29 mouse cellular contexts compared by ENCODE assay signal in the genomic region with DNA sequence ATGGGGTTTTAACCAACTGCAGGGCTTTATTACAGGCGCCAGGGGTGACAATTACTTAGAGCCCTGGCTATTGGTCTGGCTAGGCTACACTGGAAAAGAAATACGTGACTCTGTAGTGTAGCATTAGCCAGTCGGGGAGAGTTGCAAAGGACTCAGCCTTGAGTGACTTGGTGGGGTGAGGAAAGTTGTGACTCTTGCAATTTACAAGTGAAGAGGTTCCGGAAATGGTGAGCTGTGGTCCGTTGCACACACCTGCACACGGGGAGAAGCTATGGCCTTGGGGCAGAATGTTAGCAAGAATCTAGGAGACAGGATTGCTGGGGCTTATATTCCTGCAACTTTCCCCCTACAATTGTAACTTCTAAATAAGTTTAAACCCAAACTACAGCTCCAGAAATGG. TPM values are rescaled to one million over a fixed set of nuclear protein-coding genes. Genes with fewer than 3 reads are reported as not detected.
DNase-seq lines count a peak whose midpoint lies in the region; ATAC-seq lines count a peak whose summit lies in the region.
"Had no signal": no experiment of that assay in that cellular context is flagged by ENCODE, and none has a peak within 500 bp of the region (broad histone marks: within the 10 kb centered on the region; RNA-seq: fewer than 3 reads in every experiment).

No protein-coding gene starts in this region.

- no peaks in the 10 kb centered on the region for H3K36me3 ChIP-seq in kidney, embryonic 16.5 days (ENCODE audit: insufficient read depth, low read length)
- no peaks in the 10 kb centered on the region for H3K36me3 ChIP-seq in splenic B cell, adult 2 months (ENCODE audit: control insufficient read depth, insufficient read depth, low read length, poor library complexity, severe bottlenecking)
- H3K36me3 ChIP-seq: embryonic facial prominence, embryonic 15.5 days; forebrain, embryonic 10.5 days; G1E; heart, embryonic 10.5 days; hindbrain, embryonic 12.5 days had no signal

- H3K9me3 ChIP-seq in kidney, embryonic 16.5 days (ENCODE audit: low read length) = no peaks in the 10 kb centered on the region
- H3K9me3 ChIP-seq: embryonic facial prominence, embryonic 15.5 days; forebrain, embryonic 10.5 days; G1E; heart, embryonic 10.5 days; hindbrain, embryonic 12.5 days had no signal

- no peak overlapping the region for H3K4me2 ChIP-seq in kidney, embryonic 16.5 days (replicated peaks; ENCODE audit: low read depth, low read length)
- H3K4me2 ChIP-seq: embryonic facial prominence, embryonic 15.5 days; hindbrain, embryonic 12.5 days had no signal

- DNase-seq in kidney, postnatal 10 days = no peak
- DNase-seq in spleen, postnatal 36 days (ENCODE audit: low spot score in 2 of 2) = peak; percentile 14 to 31
- DNase-seq in spleen, adult 12 weeks (ENCODE audit: low spot score) = no peak
- DNase-seq in ES-CJ7 (ENCODE audit: low read depth, low spot score) = peak; percentile 89
- peak; percentile 52 for DNase-seq in splenic B cell, adult 2 months (ENCODE audit: low read depth, low spot score)
- no peak for DNase-seq in frontal cortex, postnatal 14 days (ENCODE audit: low spot score in 2 of 2)
- DNase-seq in cerebellum, postnatal 25 days = no peak
- DNase-seq: adrenal gland, adult 2 months; adrenal gland, postnatal 25 days; cerebellum, adult 18-20 months; cerebellum, postnatal 10 days; embryo, embryonic 11 days; gastrocnemius, postnatal 36 days; heart, adult 11 months; heart, postnatal 10 days; heart, postnatal 4 days had no signal

- 0 out of 2 replicates have a peak, but pooled peaks have one; percentile 40 for ATAC-seq in kidney, embryonic 16.5 days (ENCODE audit: low FRiP score, low TSS enrichment)
- ATAC-seq: activated CD4-positive, CD25-positive, alpha-beta regulatory T cell, adult 4 months; forebrain, embryonic 14.5 days; hindbrain, embryonic 16.5 days; inflammation-experienced regulatory T-cells, adult 6 months had no signal

- H3K27ac ChIP-seq in kidney, embryonic 16.5 days (ENCODE audit: low read length) = peak overlapping the region; percentile 65
- H3K27ac ChIP-seq: embryonic facial prominence, embryonic 15.5 days; forebrain, embryonic 10.5 days; heart, embryonic 10.5 days; hindbrain, embryonic 12.5 days had no signal

- peaks cover 20% of the 10 kb centered on the region; the same call in 1 of the 2 replicates for H3K4me1 ChIP-seq in kidney, embryonic 16.5 days (ENCODE audit: insufficient read depth, low read length)

- 46% methylated on average over 6 of the region's 6 CpGs for WGBS in kidney, embryonic 16.5 days

- no peaks in the 10 kb centered on the region for H3K27me3 ChIP-seq in kidney, embryonic 16.5 days (ENCODE audit: insufficient read depth, low read length)
- no peaks in the 10 kb centered on the region for H3K27me3 ChIP-seq in splenic B cell, adult 2 months (ENCODE audit: control insufficient read depth, insufficient read depth, low read length, poor library complexity, severe bottlenecking)
- H3K27me3 ChIP-seq: embryonic facial prominence, embryonic 15.5 days had no signal

- no peak overlapping the region for H3K9ac ChIP-seq in kidney, embryonic 16.5 days (replicated peaks; ENCODE audit: low read length)
- H3K9ac ChIP-seq: embryonic facial prominence, embryonic 15.5 days; hindbrain, embryonic 12.5 days had no signal

- H3K4me3 ChIP-seq in kidney, embryonic 16.5 days (ENCODE audit: low read length) = no peak overlapping the region
- H3K4me3 ChIP-seq: embryonic facial prominence, embryonic 15.5 days; erythroblast, embryonic 14.5 days; forebrain, embryonic 10.5 days; heart, embryonic 10.5 days; hindbrain, embryonic 12.5 days had no signal

RNA-seq across cellular contexts. Expression of a gene that starts 31.5 kb away (rescaled TPM):
- 15.2 and 15.5 TPM in 2 replicates for polyA plus RNA-seq in kidney, embryonic 16.5 days (2015; fragmentation: Nextera tagmentation; extraction: Ambion mirVana)
- polyA plus RNA-seq: activated CD4-positive, CD25-positive, alpha-beta regulatory T cell, adult 4 months; erythroblast, embryonic 14.5 days; G1E; inflammation-experienced regulatory T-cells, adult 6 months had no signal

RNA-seq across cellular contexts. Expression of a gene that starts 41.2 kb away (rescaled TPM):
- polyA plus RNA-seq in kidney, embryonic 16.5 days (2015; fragmentation: Nextera tagmentation; extraction: Ambion mirVana) = 0.76 and 0.80 TPM in 2 replicates
- polyA plus RNA-seq: activated CD4-positive, CD25-positive, alpha-beta regulatory T cell, adult 4 months; embryonic facial prominence, embryonic 11.5 days; erythroblast, embryonic 14.5 days; forebrain, embryonic 10.5 days; forebrain, embryonic 14.5 days; G1E; inflammation-experienced regulatory T-cells, adult 6 months had no signal

RNA-seq across cellular contexts. Expression of a gene that starts 58.4 kb away (rescaled TPM):
- polyA plus RNA-seq in kidney, embryonic 16.5 days (2015; fragmentation: Nextera tagmentation; extraction: Ambion mirVana) = not detected in 2 replicates
- polyA plus RNA-seq: activated CD4-positive, CD25-positive, alpha-beta regulatory T cell, adult 4 months; adrenal gland, adult 2 months; embryonic facial prominence, embryonic 11.5 days; embryonic facial prominence, embryonic 15.5 days; erythroblast, embryonic 14.5 days; forebrain, embryonic 10.5 days; forebrain, embryonic 14.5 days; G1E; heart, embryonic 10.5 days; heart, embryonic 14.5 days; hindbrain, embryonic 12.5 days; hindbrain, embryonic 16.5 days; inflammation-experienced regulatory T-cells, adult 6 months had no signal

Comparison
In these comparisons a context has a peak if more than half of its experiments do, and no peak if none do; other contexts are left out.
1. DNase-seq: peak in spleen, postnatal 36 days (2 of 2), ES-CJ7 (single experiment) and splenic B cell, adult 2 months (single experiment); none in kidney, postnatal 10 days (single experiment), spleen, adult 12 weeks (single experiment), frontal cortex, postnatal 14 days (0 of 2) and cerebellum, postnatal 25 days (0 of 2).